Mouse (Mus musculus) CH12F3 (cell line): ENCODE measurements around the gene Cage1.

Source experiments
- in situ Hi-C: fragments of 300-500 bp; cut with MboI; formaldehyde crosslinking; loops from 2 replicates; pipeline ENCODE4 v1.14.3; 2020; ENCODE audit warnings: low sequenced_read_pairs

Cage1 gene

GRCm38 (mm10) chr13:37967052-37967437, 69.8 kb downstream of the Cage1 start:
- in situ Hi-C loops: no loop called here

GRCm38 (mm10) chr13:37966256-37967051, 70.4 kb downstream of the Cage1 start:
- in situ Hi-C loops: no loop called here

GRCm38 (mm10) chr13:37965126-37965914, 71.5 kb downstream of the Cage1 start:
- in situ Hi-C loops: no loop called here

- in situ Hi-C loops: no loop called here
Observed at GRCm38 (mm10) chr13:37964128-37965087, 72.5 kb downstream of the Cage1 start.

GRCm38 (mm10) chr13:37963354-37964007, 73.4 kb downstream of the Cage1 start:
- in situ Hi-C loops: no loop called here

GRCm38 (mm10) chr13:37962541-37962940, 74.3 kb downstream of the Cage1 start:
- in situ Hi-C loops: no loop called here

- in situ Hi-C loops: no loop called here
Observed at GRCm38 (mm10) chr13:37959936-37960335, 76.9 kb downstream of the Cage1 start.

- in situ Hi-C loops: no loop called here
Observed at GRCm38 (mm10) chr13:37959239-37959907, 77.5 kb downstream of the Cage1 start.

- in situ Hi-C loops: no loop called here
Observed at GRCm38 (mm10) chr13:37958498-37959238, 78.2 kb downstream of the Cage1 start.
